Mouse (Mus musculus) liver, embryonic 11.5 days (tissue): ENCODE data around the gene Kalrn. TPM values are rescaled to one million over a fixed set of nuclear protein-coding genes. Genes with fewer than 3 reads are reported as not detected.

Experiments used
- ATAC-seq: fragments of 200-750 bp; cut with Nextera tagmentation; replicated peaks from 2 replicates; pipeline ENCODE4 v1.8.0; 2017; ENCODE audit warnings: moderate number of reproducible peaks, mild to moderate bottlenecking, moderate TSS enrichment, moderate library complexity; ENCODE audit not compliant: low FRiP score
- DNase-seq: peaks from one replicate; pipeline ENCODE4 v3.0.0-alpha.2; 2017; ENCODE audit warnings: low spot score
- H3K27ac ChIP-seq: fragments of 300-500 bp; sonication (generic); 2 replicates; pipeline ENCODE4 v1.5.1; 2014; ENCODE audit warnings: mild to moderate bottlenecking, low read depth, low read length, control low read depth
- H3K27me3 ChIP-seq: fragments of 300-500 bp; sonication (generic); replicated peaks from 2 replicates; pipeline ENCODE4 v1.6.1; 2014; ENCODE audit warnings: low read length, mixed read lengths; ENCODE audit not compliant: control insufficient read depth, insufficient read depth
- H3K36me3 ChIP-seq: fragments of 300-500 bp; sonication (generic); 2 replicates; pipeline ENCODE4 v1.6.1; 2014; ENCODE audit warnings: mild to moderate bottlenecking, low read length, moderate library complexity, mixed read lengths; ENCODE audit not compliant: control insufficient read depth, insufficient read depth
- H3K4me1 ChIP-seq: fragments of 300-500 bp; sonication (generic); replicated peaks from 2 replicates; pipeline ENCODE4 v1.6.1; 2014; ENCODE audit warnings: low read length, mixed read lengths; ENCODE audit not compliant: control insufficient read depth, insufficient read depth
- H3K4me2 ChIP-seq: fragments of 300-500 bp; sonication (generic); 2 replicates; pipeline ENCODE4 v1.6.1; 2014; ENCODE audit warnings: mild to moderate bottlenecking, control low read depth, moderate library complexity
- H3K4me3 ChIP-seq: fragments of 300-500 bp; sonication (generic); 2 replicates; pipeline ENCODE4 v1.5.1; 2014; ENCODE audit warnings: low read depth, low read length, control low read depth
- H3K9ac ChIP-seq: fragments of 300-500 bp; sonication (generic); 2 replicates; pipeline ENCODE4 v1.6.1; 2014; ENCODE audit warnings: low read depth, low read length, control low read depth
- H3K9me3 ChIP-seq: fragments of 300-500 bp; sonication (generic); 2 replicates; pipeline ENCODE4 v1.6.1; 2016; ENCODE audit warnings: low read length, inconsistent platforms, mixed read lengths; ENCODE audit not compliant: control insufficient read depth
- WGBS: fragments of 180-500 bp; shearing (Covaris S2); extraction: QIAGEN DNeasy Blood & Tissue Kit; methylation state at CpG from one replicate; pipeline ENCODE4 v1.1.7; 2014; 5-methylcytosine and 5-hydroxymethylcytosine counted together
- polyA plus RNA-seq: library from polyadenylated mRNA; unstranded; fragments of >200 nt; fragmentation: Nextera tagmentation; extraction: Ambion mirVana; gene quantifications from 2 replicates; pipeline ENCODE4 v1.2.1, GENCODE M21; 2014

Kalrn gene
- polyA plus RNA-seq, 1 experiment from 2014 or later, result 25.1 TPM

DNA sequence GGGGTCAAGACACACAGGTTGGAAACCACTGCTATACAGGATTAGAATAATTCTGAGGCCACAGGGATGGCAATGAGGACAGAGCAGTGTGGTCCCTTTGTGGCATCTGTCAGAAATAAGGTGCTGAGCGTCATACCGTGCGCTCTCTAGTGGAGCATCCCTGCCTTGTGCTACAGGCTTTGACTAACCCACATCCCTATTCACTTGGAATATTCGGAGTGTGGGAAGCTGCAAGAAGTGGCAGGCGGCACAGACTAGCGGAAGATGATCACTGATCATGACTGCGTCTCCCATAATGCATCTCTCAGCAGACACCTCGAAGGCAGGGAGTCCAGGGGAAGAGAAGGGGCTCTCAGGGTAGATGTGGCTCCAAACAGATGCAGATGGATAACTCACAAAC lies 47.5 kb downstream of the Kalrn start:
- no peak overlapping the region for H3K9ac ChIP-seq
- no peak overlapping the region for H3K27ac ChIP-seq
- H3K4me2 ChIP-seq, result no peak overlapping the region

DNA sequence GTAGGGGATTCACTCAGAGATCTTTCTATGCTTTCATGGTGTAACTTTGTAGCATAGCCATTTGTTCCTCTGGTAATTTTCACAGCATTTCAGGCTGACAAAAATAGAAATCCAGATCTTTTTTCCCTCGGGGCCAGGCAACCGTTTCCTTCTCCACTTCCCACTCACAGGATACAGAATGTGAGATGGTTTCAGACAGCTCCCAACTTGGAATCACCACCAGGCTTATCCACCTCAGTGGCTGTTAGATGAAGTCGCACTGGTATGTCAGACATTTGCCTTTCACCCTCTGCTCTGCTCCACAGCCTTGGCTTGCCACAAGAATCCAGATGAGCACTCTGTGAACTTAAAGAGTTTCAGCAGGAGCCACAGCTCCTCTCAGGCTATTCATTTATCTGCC lies 48.1 kb downstream of the Kalrn start:
- 45% methylated on average over 3 of the region's 3 CpGs for WGBS
- H3K27ac ChIP-seq, result no peak overlapping the region
- peaks cover 9% of the 10 kb centered on the region for H3K4me1 ChIP-seq
- no peak overlapping the region for H3K4me2 ChIP-seq
- H3K9me3 ChIP-seq, result no peaks in the 10 kb centered on the region
- no peaks in the 10 kb centered on the region for H3K36me3 ChIP-seq
- ATAC-seq, result no peak
- H3K4me3 ChIP-seq, result no peak overlapping the region
- H3K27me3 ChIP-seq, result no peaks in the 10 kb centered on the region
- H3K9ac ChIP-seq, result no peak overlapping the region
- DNase-seq, result no peak

More for the DNA sequence above, 47.5 kb downstream of the Kalrn start:
- peaks cover 9% of the 10 kb centered on the region for H3K4me1 ChIP-seq
- no peaks in the 10 kb centered on the region for H3K9me3 ChIP-seq
- ATAC-seq (no peak), DNase-seq (no peak)
- H3K4me3 ChIP-seq, result no peak overlapping the region
- WGBS, result 76% methylated on average over 8 of the region's 8 CpGs
- H3K36me3 ChIP-seq, result no peaks in the 10 kb centered on the region
- H3K27me3 ChIP-seq, result no peaks in the 10 kb centered on the region

DNA sequence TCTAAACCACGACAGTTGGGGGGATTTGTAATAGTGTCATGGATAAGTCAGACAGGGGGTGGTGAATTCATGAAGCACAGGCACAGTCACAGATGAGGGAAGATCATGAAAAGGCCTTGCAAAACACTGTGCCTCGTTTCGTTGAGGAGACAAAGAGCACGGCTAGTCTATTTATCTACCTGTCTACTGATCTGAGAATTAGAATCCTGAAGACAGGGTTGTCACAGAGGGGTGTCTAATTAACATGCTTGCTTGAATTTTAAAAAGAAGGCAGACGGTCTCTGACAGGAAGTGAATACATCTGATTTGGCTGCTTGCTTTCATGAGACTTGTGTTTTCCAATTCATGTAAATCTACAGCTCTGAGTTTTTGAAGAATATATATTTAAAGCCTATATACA lies 52.3 kb downstream of the Kalrn start:
- 72% methylated on average over 5 of the region's 5 CpGs for WGBS

DNA sequence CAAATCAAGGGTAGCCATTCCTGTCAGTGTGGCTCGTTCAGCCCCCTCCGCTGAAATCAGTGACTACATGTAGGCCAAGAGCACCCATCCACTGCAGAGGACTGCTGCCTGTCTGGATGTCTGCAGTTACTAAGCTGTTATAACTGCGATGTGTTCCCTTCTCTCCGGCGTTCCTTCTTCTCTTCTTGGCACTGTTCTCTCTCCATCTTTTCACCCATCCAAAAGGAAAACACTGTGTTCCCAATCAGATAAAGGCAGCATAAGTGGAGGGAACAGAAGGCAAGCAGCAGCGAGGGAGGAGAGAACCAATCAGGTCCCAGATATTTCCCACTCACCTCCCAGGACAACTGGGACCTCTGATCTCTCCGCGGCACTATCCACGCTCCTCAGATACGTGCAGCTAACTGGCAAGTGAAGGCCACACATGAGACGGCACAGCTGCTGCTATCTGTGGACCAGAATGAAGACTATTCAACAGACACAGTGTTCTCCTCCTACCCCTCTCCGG lies 56.4 kb downstream of the Kalrn start:
- H3K36me3 ChIP-seq, result no peaks in the 10 kb centered on the region
- 75% methylated on average over 12 of the region's 12 CpGs for WGBS

More for the DNA sequence above, 52.3 kb downstream of the Kalrn start:
- no peak overlapping the region for H3K9ac ChIP-seq
- no peak overlapping the region for H3K4me2 ChIP-seq
- ATAC-seq (no peak), DNase-seq (no peak)
- no peaks in the 10 kb centered on the region for H3K9me3 ChIP-seq
- H3K36me3 ChIP-seq, result no peaks in the 10 kb centered on the region
- H3K27ac ChIP-seq, result no peak overlapping the region
- H3K4me1 ChIP-seq, result 0 out of 2 replicates have a peak, but pooled peaks cover 3% of the 10 kb centered on the region
- H3K27me3 ChIP-seq, result no peaks in the 10 kb centered on the region
- no peak overlapping the region for H3K4me3 ChIP-seq

DNA sequence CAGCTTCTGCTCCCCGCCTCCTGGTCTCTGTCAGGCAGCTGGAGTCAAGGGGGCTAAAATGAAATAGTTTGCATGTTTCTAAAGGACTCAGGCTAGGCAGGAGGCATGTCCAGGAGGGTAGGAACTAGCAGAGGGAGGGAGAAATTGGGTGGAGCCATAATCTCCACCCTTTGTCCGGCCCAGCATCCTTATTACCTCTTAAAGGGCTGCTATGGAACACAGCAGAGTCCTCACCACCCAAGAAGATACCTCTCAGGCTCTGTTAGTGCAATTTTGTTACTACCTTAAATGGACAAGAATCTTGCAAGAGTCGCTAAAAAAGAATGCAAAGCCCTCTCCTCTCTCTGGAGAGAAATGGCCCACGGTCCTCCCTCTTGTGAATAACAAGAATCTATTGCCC lies 57.8 kb downstream of the Kalrn start:
- Histone ChIP-seq H3K4me3 (no peak overlapping the region), H3K9ac (no peak overlapping the region), H3K4me1 (peaks cover 3% of the 10 kb centered on the region; the same call in 1 of the 2 replicates), H3K27ac (no peak overlapping the region), H3K36me3 (no peaks in the 10 kb centered on the region), H3K27me3 (no peaks in the 10 kb centered on the region; the same call in 1 of the 2 replicates), H3K9me3 (no peaks in the 10 kb centered on the region), H3K4me2 (no peak overlapping the region)
- 74% methylated on average over 4 of the region's 4 CpGs for whole genome bisulfite sequencing
- DNase-seq, result no peak
- ATAC-seq, result no peak

More for the DNA sequence above, 56.4 kb downstream of the Kalrn start:
- no peaks in the 10 kb centered on the region; the same call in 1 of the 2 replicates for H3K27me3 ChIP-seq
- DNase-seq, result no peak
- peaks cover 3% of the 10 kb centered on the region; the same call in 1 of the 2 replicates for H3K4me1 ChIP-seq
- no peak for ATAC-seq
- no peak overlapping the region for H3K27ac ChIP-seq
- H3K4me2 ChIP-seq, result no peak overlapping the region
- no peaks in the 10 kb centered on the region for H3K9me3 ChIP-seq
- no peak overlapping the region for H3K9ac ChIP-seq
- H3K4me3 ChIP-seq, result no peak overlapping the region

DNA sequence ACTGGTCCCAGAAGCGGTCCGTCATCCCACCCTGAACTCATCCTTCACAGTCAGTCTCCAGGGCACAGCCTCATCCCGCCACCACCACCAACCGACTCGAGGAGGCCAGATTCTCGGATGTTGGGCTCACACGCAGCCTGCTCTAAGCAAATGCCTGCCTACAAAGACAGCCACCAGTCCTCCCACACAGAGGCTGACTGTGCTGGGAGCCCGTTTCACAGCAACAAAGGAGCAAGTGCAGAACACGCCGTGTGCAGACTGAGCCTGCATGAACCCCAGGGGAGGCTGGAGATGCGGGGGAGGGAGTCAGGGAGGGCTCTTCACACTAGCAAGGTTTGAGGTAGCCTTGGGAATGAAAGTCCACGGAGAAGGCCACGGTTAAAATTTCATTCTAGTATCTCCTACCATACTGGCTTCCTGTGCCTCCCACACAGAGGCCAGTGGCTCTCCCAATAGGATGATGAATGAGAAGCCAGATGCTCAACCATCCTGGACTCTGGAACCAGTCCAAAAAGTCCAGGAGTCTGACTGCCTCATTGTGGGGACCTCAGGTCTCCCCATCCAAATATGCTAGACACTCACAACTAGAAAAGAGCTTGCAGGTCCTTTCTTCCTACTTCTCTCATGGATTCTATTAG lies 59.3 kb downstream of the Kalrn start:
- WGBS, result 60% methylated on average over 13 of the region's 13 CpGs
- DNase-seq, result no peak

DNA sequence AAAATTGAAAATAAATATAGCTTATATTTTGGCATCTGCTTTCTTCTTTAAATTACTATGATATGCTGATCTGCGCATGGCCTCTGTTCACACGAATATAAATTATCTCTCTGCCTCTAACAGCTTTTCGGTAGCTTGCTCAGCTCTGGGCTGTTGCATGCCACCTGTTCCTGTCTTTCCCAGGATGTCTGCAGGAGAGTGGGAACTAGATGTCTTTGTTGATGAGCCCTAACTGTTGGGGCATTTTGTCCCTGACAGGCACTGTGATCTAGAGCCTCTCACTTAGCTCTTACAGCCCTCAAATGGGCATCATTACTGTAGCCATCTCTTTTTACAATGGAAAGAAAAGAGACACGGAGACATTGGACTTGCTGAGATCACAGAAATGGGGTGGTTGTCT lies 61.0 kb downstream of the Kalrn start:
- WGBS, result 82% methylated on average over 4 of the region's 4 CpGs
- Histone ChIP-seq H3K27me3 (no peaks in the 10 kb centered on the region; the same call in 1 of the 2 replicates), H3K4me1 (no peaks in the 10 kb centered on the region; the same call in none of the 2 replicates), H3K4me2 (no peak overlapping the region), H3K27ac (no peak overlapping the region), H3K4me3 (no peak overlapping the region), H3K9me3 (no peaks in the 10 kb centered on the region), H3K9ac (no peak overlapping the region), H3K36me3 (no peaks in the 10 kb centered on the region)
- no peak for ATAC-seq
- DNase-seq, result no peak

More for the DNA sequence above, 59.3 kb downstream of the Kalrn start:
- no peaks in the 10 kb centered on the region; the same call in 1 of the 2 replicates for H3K27me3 ChIP-seq
- H3K4me2 ChIP-seq, result no peak overlapping the region
- H3K9ac ChIP-seq, result no peak overlapping the region
- no peak overlapping the region for H3K4me3 ChIP-seq
- peaks cover 3% of the 10 kb centered on the region; the same call in 1 of the 2 replicates for H3K4me1 ChIP-seq
- H3K27ac ChIP-seq, result no peak overlapping the region
- H3K36me3 ChIP-seq, result no peaks in the 10 kb centered on the region
- no peaks in the 10 kb centered on the region for H3K9me3 ChIP-seq
- no peak for ATAC-seq

DNA sequence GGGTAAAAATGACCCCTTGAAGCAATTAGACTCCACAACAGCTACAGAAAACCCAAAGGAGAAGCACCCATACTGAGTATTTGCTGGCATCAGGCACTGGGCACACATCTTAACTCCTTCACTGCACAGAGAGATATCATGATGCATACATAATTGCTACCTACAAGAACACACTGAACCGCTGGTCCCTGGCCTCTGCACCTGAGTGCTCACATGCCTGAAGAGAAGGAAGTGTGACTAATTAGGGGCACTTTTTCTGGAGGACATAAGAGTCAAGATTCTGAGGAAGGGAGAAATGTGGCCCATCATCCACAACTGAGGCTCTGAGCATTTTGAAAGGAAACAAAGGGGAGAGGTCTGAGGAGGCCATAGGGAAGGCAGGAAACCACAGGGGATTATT lies 65.2 kb downstream of the Kalrn start:
- H3K27ac ChIP-seq, result no peak overlapping the region
- no peak overlapping the region for H3K4me2 ChIP-seq
- WGBS, result 44% methylated on average over 1 of the region's 1 CpGs
- no peaks in the 10 kb centered on the region for H3K9me3 ChIP-seq
- no peaks in the 10 kb centered on the region for H3K27me3 ChIP-seq
- H3K36me3 ChIP-seq, result no peaks in the 10 kb centered on the region
- no peak overlapping the region for H3K9ac ChIP-seq
- H3K4me3 ChIP-seq, result no peak overlapping the region
- no peak for DNase-seq
- ATAC-seq, result no peak
- no peaks in the 10 kb centered on the region; the same call in 1 of the 2 replicates for H3K4me1 ChIP-seq

DNA sequence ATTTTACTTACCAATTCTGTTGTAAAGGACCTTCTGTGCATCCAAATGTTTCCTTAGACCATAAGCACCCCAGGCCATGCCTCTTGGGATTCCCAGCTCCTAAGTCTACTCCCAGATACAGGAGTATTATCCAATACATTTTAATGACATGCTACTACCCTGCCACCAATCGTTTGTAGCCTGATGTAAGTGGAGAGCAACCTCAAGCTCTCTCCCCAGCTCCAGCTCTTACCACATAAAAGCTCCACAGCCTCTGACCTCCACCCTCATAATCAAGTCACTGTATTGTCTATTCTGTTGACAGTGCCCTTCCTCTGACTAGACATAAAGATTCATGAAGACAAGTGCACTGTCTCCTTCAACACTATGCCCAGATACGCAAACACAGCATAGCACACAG lies 67.3 kb downstream of the Kalrn start:
- Histone ChIP-seq H3K4me1 (no peaks in the 10 kb centered on the region; the same call in 1 of the 2 replicates), H3K9ac (no peak overlapping the region), H3K36me3 (no peaks in the 10 kb centered on the region), H3K4me2 (no peak overlapping the region), H3K27ac (no peak overlapping the region), H3K9me3 (no peaks in the 10 kb centered on the region), H3K4me3 (no peak overlapping the region), H3K27me3 (no peaks in the 10 kb centered on the region)
- ATAC-seq (no peak), DNase-seq (no peak)
- 83% methylated on average over 2 of the region's 2 CpGs for WGBS
